Mouse (Mus musculus) forebrain, embryonic 16.5 days (tissue): ENCODE results near the gene Tmem59l. TPM values are rescaled to one million over a fixed set of nuclear protein-coding genes. Genes with fewer than 3 reads are reported as not detected.

Experiments
- ATAC-seq: fragments of 200-750 bp; cut with Nextera tagmentation; 2 replicates; pipeline ENCODE4 v1.8.0; 2017; ENCODE audit warnings: mild to moderate bottlenecking, moderate library complexity
- H3K27ac ChIP-seq: fragments of 300-500 bp; sonication (generic); 2 replicates; pipeline ENCODE4 v1.5.1; 2014; ENCODE audit warnings: low read length, control low read depth
- H3K27me3 ChIP-seq: fragments of 300-500 bp; sonication (generic); replicated peaks from 2 replicates; pipeline ENCODE4 v1.6.1; 2014; ENCODE audit warnings: low read length; ENCODE audit not compliant: control insufficient read depth, insufficient read depth
- H3K36me3 ChIP-seq: fragments of 300-500 bp; sonication (generic); 2 replicates; pipeline ENCODE4 v1.6.1; 2014; ENCODE audit not compliant: control insufficient read depth, insufficient read depth
- H3K4me1 ChIP-seq: fragments of 300-500 bp; sonication (generic); replicated peaks from 2 replicates; pipeline ENCODE4 v1.6.1; 2014; ENCODE audit warnings: low read length; ENCODE audit not compliant: control insufficient read depth, insufficient read depth
- H3K4me2 ChIP-seq: fragments of 300-500 bp; sonication (generic); 2 replicates; pipeline ENCODE4 v1.6.1; 2014; ENCODE audit warnings: mild to moderate bottlenecking, low read length, control low read depth
- H3K4me3 ChIP-seq: fragments of 300-500 bp; sonication (generic); replicated peaks from 2 replicates; pipeline ENCODE4 v1.5.1; 2014; ENCODE audit warnings: mild to moderate bottlenecking, low read length, control low read depth
- H3K9ac ChIP-seq: fragments of 300-500 bp; sonication (generic); replicated peaks from 2 replicates; pipeline ENCODE4 v1.6.1; 2014; ENCODE audit warnings: low read depth, low read length, control low read depth
- H3K9me3 ChIP-seq: fragments of 300-500 bp; sonication (generic); 2 replicates; pipeline ENCODE4 v1.6.1; 2016; ENCODE audit warnings: low read length; ENCODE audit not compliant: control insufficient read depth
- WGBS: fragments of 180-500 bp; shearing (Covaris S2); extraction: QIAGEN DNeasy Blood & Tissue Kit; methylation state at CpG from one replicate; pipeline ENCODE4 v1.1.7; 2014; 5-methylcytosine and 5-hydroxymethylcytosine counted together
- polyA plus RNA-seq: library from polyadenylated mRNA; unstranded; fragments of >200 nt; fragmentation: Nextera tagmentation; extraction: Ambion mirVana; gene quantifications from 2 replicates; pipeline ENCODE4 v1.2.1, GENCODE M21; 2015

Gene Tmem59l
- polyA plus RNA-seq, 1 experiment from 2014 or later = 90.8 TPM

DNA sequence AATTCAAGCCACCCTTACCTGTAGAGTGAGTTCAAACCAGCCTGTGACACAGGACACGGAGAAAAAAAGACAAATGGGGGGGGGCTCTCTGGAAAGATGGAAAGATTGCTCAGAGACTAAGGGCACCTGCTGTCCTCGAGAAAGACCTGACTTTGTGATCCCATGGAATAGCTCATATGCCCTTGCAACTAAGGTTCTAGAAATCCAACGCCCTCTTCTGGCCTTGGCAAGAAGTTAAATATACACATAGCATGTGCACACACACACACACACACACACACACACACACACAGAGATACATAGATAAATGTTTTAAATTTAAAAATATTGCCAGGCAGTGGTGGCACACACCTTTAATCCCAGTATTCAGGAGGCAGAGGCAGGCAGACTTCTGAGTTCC, 46.9 kb downstream of the Tmem59l start:
- H3K27me3 ChIP-seq = no peaks in the 10 kb centered on the region
- ATAC-seq = no peak
- no peak overlapping the region for H3K27ac ChIP-seq
- H3K9me3 ChIP-seq = no peaks in the 10 kb centered on the region
- H3K4me2 ChIP-seq = peak overlapping the region; percentile 78
- H3K4me3 ChIP-seq = peak overlapping the region; percentile 75
- peaks cover 19% of the 10 kb centered on the region for H3K4me1 ChIP-seq
- H3K9ac ChIP-seq = peak overlapping the region; percentile 76
- WGBS = 51% methylated on average over 3 of the region's 3 CpGs
- H3K36me3 ChIP-seq = no peaks in the 10 kb centered on the region

DNA sequence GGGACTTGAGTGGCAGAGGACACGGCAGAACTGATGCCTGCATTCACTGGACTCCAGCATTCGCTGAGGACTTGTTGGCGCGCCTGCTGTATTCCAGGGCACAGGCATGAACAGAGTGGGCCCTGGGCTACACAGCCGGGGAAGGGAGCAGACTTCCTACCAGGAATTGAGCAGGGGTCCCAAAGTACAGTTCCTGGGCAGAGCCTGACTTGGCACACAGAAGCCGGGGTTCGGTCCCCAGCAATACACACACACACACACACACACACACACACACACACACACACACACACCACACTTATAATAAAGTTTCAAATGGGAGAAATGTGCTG, 47.3 kb downstream of the Tmem59l start:
- no peaks in the 10 kb centered on the region for H3K36me3 ChIP-seq
- peak overlapping the region; percentile 73 for H3K27ac ChIP-seq
- H3K4me2 ChIP-seq = peak overlapping the region; percentile 78
- peaks cover 19% of the 10 kb centered on the region for H3K4me1 ChIP-seq
- ATAC-seq = peak; percentile 73
- WGBS = under 1% methylated on average over 7 of the region's 7 CpGs
- peak overlapping the region; percentile 76 for H3K9ac ChIP-seq
- peak overlapping the region; percentile 75 for H3K4me3 ChIP-seq
- H3K27me3 ChIP-seq = no peaks in the 10 kb centered on the region
- no peaks in the 10 kb centered on the region for H3K9me3 ChIP-seq

DNA sequence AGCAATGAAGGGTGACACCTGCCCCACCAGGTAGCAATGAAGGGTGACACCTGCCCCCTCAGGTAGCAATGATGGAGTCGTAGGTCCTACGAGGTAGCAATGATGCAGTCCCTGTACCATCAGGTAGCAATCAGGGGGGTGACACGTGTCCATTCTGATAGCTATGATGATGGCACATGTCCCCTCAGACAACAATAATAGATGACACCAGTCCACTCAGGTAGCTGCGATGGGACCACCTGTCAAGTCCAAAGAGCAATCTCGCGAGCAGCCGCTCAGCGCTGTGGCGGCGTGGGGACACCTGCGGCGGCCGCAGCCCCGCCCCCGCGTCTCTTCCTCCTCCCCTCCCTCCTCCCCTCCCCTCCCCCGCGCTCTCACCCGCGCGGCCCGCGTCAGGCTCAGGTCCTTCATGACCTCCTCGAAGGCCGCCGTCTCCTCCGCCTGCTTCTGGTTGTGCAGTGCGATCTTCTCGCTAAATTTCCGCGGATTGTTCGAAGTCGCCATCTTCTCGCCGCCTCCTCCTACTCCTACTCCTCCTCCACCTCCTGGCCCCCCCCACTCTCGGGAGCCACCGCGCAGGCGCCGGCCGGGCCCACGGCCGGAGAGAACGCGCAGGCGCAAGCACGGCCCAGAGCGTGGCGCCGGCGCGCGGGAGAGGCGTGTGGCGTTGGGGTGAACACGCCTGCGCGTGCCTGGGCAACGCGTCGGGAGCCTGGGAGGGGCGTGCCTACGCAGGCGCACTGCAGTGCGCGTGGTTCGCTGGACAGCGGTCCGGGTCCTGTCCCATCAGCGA, 47.9 kb downstream of the Tmem59l start, which contains the start of gene Crtc1:
Gene Crtc1, minus strand, starts transcription at position 525 of the 793 bp plus-strand sequence.
- WGBS = 2% methylated on average over 66 of the region's 70 CpGs
- Histone ChIP-seq H3K9ac (peak within 1 kb of the TSS; percentile 76), H3K9me3 (no peaks in the 10 kb centered on the region), H3K27ac (peak within 1 kb of the TSS; percentile 73), H3K4me1 (peaks cover 19% of the 10 kb centered on the region), H3K27me3 (no peaks in the 10 kb centered on the region), H3K4me3 (peak within 1 kb of the TSS; percentile 75), H3K36me3 (no peaks in the 10 kb centered on the region), H3K4me2 (peak within 1 kb of the TSS; percentile 91)
- ATAC-seq = peak; percentile 99

DNA sequence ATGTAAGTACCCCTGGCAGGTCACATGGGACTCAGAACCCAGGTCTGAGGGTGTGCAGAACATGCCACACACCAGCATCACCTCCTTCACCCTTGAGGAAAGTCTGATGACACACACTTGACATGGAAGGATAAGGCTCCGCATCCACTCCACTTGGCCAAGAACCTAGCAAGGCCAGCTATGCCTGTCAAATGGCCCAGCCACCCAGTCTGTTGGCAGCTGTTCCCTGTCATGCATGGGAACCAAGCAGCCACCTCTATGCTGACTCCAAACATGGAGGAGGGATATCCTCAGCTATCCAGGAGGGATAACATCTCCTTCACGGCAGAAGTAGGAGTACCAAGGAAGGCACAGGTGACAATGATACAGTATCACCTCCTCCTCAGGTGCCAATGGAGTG, 48.7 kb downstream of the Tmem59l start:
- 94% methylated on average over 2 of the region's 2 CpGs for WGBS
- Histone ChIP-seq H3K4me2 (peak overlapping the region; percentile 91), H3K9me3 (no peaks in the 10 kb centered on the region), H3K4me3 (peak overlapping the region; percentile 75), H3K4me1 (peaks cover 19% of the 10 kb centered on the region), H3K9ac (peak overlapping the region; percentile 74), H3K27ac (no peak overlapping the region), H3K27me3 (no peaks in the 10 kb centered on the region), H3K36me3 (no peaks in the 10 kb centered on the region)
- ATAC-seq = no peak

DNA sequence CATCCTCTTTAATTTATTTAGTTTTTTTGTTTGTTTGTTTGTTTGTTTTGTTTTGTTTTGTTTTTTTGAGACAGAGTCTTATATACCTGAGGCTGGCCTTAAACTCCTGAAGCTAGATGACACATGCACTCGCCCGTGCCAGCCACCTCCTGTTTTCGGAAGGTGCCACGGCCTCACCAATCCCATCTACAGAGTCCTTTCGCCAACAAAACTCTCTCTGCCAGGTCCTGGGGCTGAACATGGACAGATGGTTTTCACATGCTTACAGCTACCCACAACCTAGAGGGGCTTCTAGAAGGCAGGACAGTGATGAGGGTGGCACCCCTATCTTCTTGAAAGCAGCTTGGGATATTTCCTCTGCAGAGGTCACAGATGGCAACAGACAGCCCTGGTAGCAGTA, 52.0 kb downstream of the Tmem59l start:
- 91% methylated on average over 5 of the region's 5 CpGs for WGBS
- no peaks in the 10 kb centered on the region for H3K9me3 ChIP-seq
- H3K4me3 ChIP-seq = no peak overlapping the region
- H3K36me3 ChIP-seq = no peaks in the 10 kb centered on the region
- no peak for ATAC-seq
- no peak overlapping the region for H3K27ac ChIP-seq
- H3K27me3 ChIP-seq = no peaks in the 10 kb centered on the region
- no peak overlapping the region for H3K4me2 ChIP-seq
- H3K4me1 ChIP-seq = peaks cover 18% of the 10 kb centered on the region
- H3K9ac ChIP-seq = no peak overlapping the region

Other genes starting within 250 kb of the Tmem59l start
- gene Homer3, start 204.5 kb downstream of the Tmem59l start, polyA plus RNA-seq = 47.2 and 49.4 TPM in 2 replicates
- gene Ddx49, start 184.9 kb downstream of the Tmem59l start, polyA plus RNA-seq = 53.7 and 57.5 TPM in 2 replicates
- 270 and 273 TPM in 2 replicates for gene Cope, start 184.8 kb downstream of the Tmem59l start, polyA plus RNA-seq
- 32.7 and 35.8 TPM in 2 replicates for gene Cers1, start 171.6 kb downstream of the Tmem59l start, polyA plus RNA-seq
- 3.9 and 5.8 TPM in 2 replicates for gene Gdf1, start 157.5 kb downstream of the Tmem59l start, polyA plus RNA-seq
- 11.8 and 13.6 TPM in 2 replicates for gene Upf1, start 134.1 kb downstream of the Tmem59l start, polyA plus RNA-seq
- 0.51 and 0.75 TPM in 2 replicates for gene Comp, start 113.8 kb downstream of the Tmem59l start, polyA plus RNA-seq
- 41.1 and 51.0 TPM in 2 replicates for gene Crtc1, start 47.8 kb downstream of the Tmem59l start, polyA plus RNA-seq
- 23.1 and 26.2 TPM in 2 replicates for gene Klhl26, start 10.4 kb downstream of the Tmem59l start, polyA plus RNA-seq
- gene Crlf1, start 5.8 kb upstream of the Tmem59l start, polyA plus RNA-seq = 6.1 and 8.2 TPM in 2 replicates
- 149 and 157 TPM in 2 replicates for gene Rex1bd, start 19.4 kb upstream of the Tmem59l start, polyA plus RNA-seq
- gene Uba52, start 23.4 kb upstream of the Tmem59l start, polyA plus RNA-seq = 660 and 697 TPM in 2 replicates
- gene Fkbp8, start 40.4 kb upstream of the Tmem59l start, polyA plus RNA-seq = 402 and 462 TPM in 2 replicates
- 45.5 and 45.9 TPM in 2 replicates for gene Kxd1, start 40.6 kb upstream of the Tmem59l start, polyA plus RNA-seq
- gene Ell, start 52.1 kb upstream of the Tmem59l start, polyA plus RNA-seq = 17.1 and 18.9 TPM in 2 replicates
- gene Isyna1, start 107.0 kb upstream of the Tmem59l start, polyA plus RNA-seq = 116 and 141 TPM in 2 replicates
- gene Ssbp4, start 121.5 kb upstream of the Tmem59l start, polyA plus RNA-seq = 100 and 121 TPM in 2 replicates
- 0.61 and 1.1 TPM in 2 replicates for gene Lrrc25, start 128.8 kb upstream of the Tmem59l start, polyA plus RNA-seq
- 0.20 TPM in 1 of 2 replicates, not detected in the other for gene Gdf15, start 145.1 kb upstream of the Tmem59l start, polyA plus RNA-seq
- 60.3 and 65.7 TPM in 2 replicates for gene Pgpep1, start 173.0 kb upstream of the Tmem59l start, polyA plus RNA-seq
- gene Lsm4, start 185.9 kb upstream of the Tmem59l start, polyA plus RNA-seq = 166 and 168 TPM in 2 replicates
- 54.6 and 57.7 TPM in 2 replicates for gene Jund, start 211.6 kb upstream of the Tmem59l start, polyA plus RNA-seq
- 0.11 and 0.14 TPM in 2 replicates for gene Iqcn, start 216.1 kb upstream of the Tmem59l start, polyA plus RNA-seq
- gene Gm3336, start 231.2 kb upstream of the Tmem59l start, polyA plus RNA-seq = not detected in 2 replicates
- gene Pde4c, start 236.4 kb upstream of the Tmem59l start, polyA plus RNA-seq = 0.12 and 0.54 TPM in 2 replicates